Mouse (Mus musculus) liver, adult (tissue): Measurements from ENCODE around the gene Rps15.

Experiments
- GATA4 ChIP-seq: IDR thresholded peaks from 2 replicates; pipeline ENCODE4 v1.6.1; 2014; ENCODE audit warnings: mild to moderate bottlenecking, low read length; ENCODE audit not compliant: insufficient replicate concordance

Gene Rps15

GRCm38 (mm10) chr10:80297526-80298133 is 5.4 kb downstream of the Rps15 start:
- no peak for TF ChIP-seq GATA4

DNA sequence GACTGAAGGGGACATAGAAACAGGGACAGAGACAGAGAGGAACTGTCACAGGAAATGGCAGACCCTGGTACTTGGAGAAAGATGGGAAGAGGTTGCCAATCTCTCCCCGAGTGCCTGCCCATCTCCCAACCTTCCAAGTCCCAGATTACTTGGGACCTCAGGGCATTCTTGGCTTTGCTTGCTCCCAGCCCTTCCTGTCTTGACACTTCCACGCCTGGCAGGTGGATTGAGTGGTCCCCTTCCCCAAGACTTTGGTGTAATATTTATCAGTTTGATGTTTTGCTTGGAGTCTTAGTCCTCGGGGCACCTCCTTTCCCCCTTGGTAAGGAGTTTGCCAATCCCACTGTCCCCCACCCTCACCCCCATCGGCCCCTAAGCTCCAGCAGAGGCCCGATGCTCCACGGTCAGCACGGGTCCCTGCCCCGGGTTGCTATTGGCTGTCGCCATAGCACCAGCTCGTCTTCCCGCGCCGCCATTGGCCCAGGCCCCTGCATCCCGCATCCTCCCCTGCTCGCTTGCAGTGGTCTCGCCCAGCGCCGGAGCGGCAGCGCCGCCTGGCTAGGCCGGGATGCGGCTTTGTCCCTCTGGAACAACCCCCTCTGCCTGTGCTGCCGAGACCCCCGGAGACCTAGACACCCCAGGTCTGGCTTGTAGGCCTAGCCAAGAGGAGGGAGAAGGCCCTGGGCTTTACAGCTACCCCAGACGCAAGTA is 6.5 kb downstream of the Rps15 start:
- no peak for TF ChIP-seq GATA4

- no peak for TF ChIP-seq GATA4
Measured at GRCm38 (mm10) chr10:80299301-80299700, 7.0 kb downstream of the Rps15 start.

GRCm38 (mm10) chr10:80299824-80300223 is 7.6 kb downstream of the Rps15 start:
- TF ChIP-seq GATA4, result no peak

- no peak for TF ChIP-seq GATA4
Measured at GRCm38 (mm10) chr10:80300672-80301181, 8.5 kb downstream of the Rps15 start.

GRCm38 (mm10) chr10:80301256-80302081 is 9.2 kb downstream of the Rps15 start:
- no peak for TF ChIP-seq GATA4

DNA sequence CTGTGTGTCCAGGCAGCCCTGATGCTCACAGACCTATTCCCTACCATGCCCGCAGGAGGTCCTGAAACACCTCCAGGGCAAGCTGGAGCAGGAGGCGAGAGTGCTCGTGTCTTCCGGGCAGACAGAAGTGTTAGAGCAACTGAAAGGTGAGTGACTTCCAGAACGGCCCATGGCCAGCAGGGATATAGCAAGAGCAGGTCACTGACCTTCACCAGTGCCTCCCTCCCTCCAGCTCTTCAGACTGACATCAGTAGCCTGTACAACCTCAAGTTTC is 9.8 kb downstream of the Rps15 start:
- no peak for TF ChIP-seq GATA4

- no peak for TF ChIP-seq GATA4
Measured at GRCm38 (mm10) chr10:80302471-80302881, 10.2 kb downstream of the Rps15 start.

- no peak for TF ChIP-seq GATA4
Measured at GRCm38 (mm10) chr10:80304458-80304857, 12.2 kb downstream of the Rps15 start.

DNA sequence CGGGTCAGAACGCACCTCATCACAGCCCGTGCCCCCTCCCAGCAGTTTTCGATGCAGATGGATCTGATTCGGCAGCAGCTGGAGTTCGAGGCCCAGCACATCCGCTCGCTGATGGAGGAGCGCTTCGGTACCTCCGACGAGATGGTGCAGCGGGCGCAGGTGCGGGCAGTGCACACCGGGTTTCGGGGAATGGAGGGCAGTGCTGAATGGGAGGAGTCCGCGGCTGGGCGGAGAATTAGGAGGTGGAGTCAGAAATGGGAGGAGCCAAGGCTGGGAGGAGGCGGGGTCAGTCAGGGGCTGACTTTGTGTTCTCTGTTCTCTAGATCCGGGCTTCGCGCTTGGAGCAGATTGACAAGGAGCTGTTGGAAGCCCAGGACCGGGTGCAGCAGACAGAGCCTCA is 12.6 kb downstream of the Rps15 start:
- no peak for TF ChIP-seq GATA4

DNA sequence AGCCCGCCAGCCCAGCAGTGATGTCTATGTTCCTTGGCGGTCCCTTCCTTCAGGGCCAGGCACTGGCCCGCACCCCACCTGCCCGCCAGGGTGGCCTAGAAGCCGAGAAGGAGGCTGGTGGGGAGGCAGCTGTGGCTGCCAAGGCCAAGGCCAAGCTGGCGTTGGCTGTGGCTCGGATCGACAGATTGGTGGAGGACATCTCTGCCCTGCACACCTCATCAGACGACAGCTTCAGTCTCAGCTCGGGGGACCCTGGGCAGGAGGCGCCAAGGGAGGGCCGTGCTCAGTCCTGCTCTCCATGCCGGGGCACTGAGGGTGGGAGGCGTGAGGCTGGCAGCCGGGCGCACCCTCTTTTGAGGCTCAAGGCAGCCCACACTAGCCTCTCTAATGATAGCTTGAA is 19.3 kb downstream of the Rps15 start:
- TF ChIP-seq GATA4, result no peak

DNA sequence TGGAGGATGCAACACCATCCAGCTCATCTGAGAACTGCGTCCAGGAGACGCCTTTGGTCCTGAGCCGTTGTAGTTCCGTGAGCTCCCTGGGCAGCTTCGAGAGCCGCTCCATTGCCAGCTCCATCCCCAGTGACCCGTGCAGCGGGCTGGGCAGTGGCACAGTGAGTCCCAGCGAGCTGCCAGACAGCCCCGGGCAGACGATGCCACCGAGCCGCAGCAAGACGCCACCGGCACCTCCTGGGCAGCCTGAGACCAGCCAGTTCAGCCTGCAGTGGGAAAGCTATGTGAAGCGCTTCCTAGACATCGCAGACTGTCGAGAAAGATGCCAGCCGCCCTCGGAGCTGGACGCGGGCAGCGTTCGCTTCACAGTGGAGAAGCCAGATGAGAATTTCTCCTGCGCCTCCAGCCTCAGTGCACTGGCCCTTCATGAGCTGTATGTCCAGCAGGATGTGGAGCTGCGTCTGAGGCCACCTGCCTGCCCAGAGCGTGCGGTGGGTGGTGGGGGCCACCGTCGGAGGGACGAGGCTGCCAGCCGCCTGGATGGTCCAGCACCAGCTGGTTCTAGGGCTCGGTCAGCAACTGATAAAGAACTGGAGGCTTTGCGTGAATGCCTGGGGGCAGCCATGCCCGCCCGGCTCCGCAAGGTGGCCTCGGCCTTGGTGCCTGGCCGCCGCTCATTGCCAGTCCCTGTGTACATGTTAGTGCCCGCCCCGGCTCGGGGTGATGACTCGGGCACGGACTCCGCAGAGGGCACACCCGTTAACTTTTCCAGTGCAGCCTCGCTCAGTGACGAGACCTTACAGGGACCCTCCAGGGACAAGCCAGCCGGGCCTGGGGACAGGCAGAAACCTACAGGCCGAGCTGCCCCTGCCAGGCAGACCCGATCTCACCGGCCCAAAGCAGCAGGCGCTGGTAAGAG is 20.6 kb downstream of the Rps15 start:
- no peak for TF ChIP-seq GATA4

GRCm38 (mm10) chr10:80313627-80314201 is 21.5 kb downstream of the Rps15 start:
- TF ChIP-seq GATA4, result no peak

DNA sequence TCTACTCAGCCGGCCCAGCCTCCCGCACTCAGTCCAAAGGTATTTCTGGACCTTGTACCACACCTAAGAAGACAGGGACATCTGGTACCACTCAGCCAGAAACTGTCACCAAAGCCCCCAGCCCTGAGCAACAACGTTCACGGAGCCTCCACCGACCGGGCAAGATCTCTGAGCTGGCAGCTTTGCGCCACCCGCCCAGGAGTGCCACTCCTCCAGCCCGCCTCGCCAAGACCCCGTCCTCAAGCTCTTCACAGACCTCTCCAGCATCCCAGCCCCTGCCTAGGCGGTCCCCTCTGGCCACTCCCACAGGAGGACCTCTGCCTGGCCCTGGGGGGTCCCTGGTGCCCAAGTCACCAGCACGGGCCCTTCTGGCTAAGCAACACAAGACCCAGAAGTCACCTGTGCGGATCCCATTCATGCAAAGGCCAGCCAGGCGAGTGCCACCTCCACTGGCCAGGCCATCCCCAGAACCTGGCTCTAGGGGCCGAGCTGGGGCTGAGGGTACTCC is 22.3 kb downstream of the Rps15 start:
- no peak for TF ChIP-seq GATA4
